Mouse (Mus musculus) heart, embryonic 13.5 days (tissue): ENCODE measurements around the gene Mgat4e. TPM values are rescaled to one million over a fixed set of nuclear protein-coding genes. Genes with fewer than 3 reads are reported as not detected.
"Not testable (repeated sequence)": the region's sequence is repeated elsewhere in the genome, so short reads cannot be mapped to it uniquely, and the experiment has no call there.

Source experiments
- ATAC-seq: fragments of 200-750 bp; cut with Nextera tagmentation; 2 replicates; pipeline ENCODE4 v1.8.0; 2017; ENCODE audit warnings: moderate TSS enrichment; ENCODE audit not compliant: insufficient number of reproducible peaks, low FRiP score, low TSS enrichment; ENCODE audit errors: extremely low read depth
- H3K27ac ChIP-seq: fragments of 300-500 bp; sonication (generic); replicated peaks from 2 replicates; pipeline ENCODE4 v1.5.1; 2015; ENCODE audit warnings: moderate library complexity, mild to moderate bottlenecking, inconsistent platforms
- H3K27me3 ChIP-seq: fragments of 300-500 bp; sonication (generic); replicated peaks from 2 replicates; pipeline ENCODE4 v1.6.1; 2015; ENCODE audit warnings: mild to moderate bottlenecking, inconsistent platforms
- H3K36me3 ChIP-seq: fragments of 300-500 bp; sonication (generic); 2 replicates; pipeline ENCODE4 v1.6.1; 2015; ENCODE audit warnings: mild to moderate bottlenecking, inconsistent platforms
- H3K4me1 ChIP-seq: fragments of 300-500 bp; sonication (generic); 2 replicates; pipeline ENCODE4 v1.6.1; 2015; ENCODE audit warnings: inconsistent platforms
- H3K4me2 ChIP-seq: fragments of 300-500 bp; sonication (generic); 2 replicates; pipeline ENCODE4 v1.6.1; 2015; ENCODE audit warnings: inconsistent platforms, mild to moderate bottlenecking, moderate library complexity
- H3K4me3 ChIP-seq: fragments of 300-500 bp; sonication (generic); 2 replicates; pipeline ENCODE4 v1.5.1; 2015; ENCODE audit warnings: moderate library complexity, mild to moderate bottlenecking, inconsistent platforms
- H3K9ac ChIP-seq: fragments of 300-500 bp; sonication (generic); 2 replicates; pipeline ENCODE4 v1.6.1; 2015; ENCODE audit warnings: inconsistent platforms, mild to moderate bottlenecking, moderate library complexity
- H3K9me3 ChIP-seq: fragments of 300-500 bp; sonication (generic); 2 replicates; pipeline ENCODE4 v1.6.1; 2016; ENCODE audit warnings: inconsistent platforms
- WGBS: fragments of 180-500 bp; shearing (Covaris S2); methylation state at CpG from one replicate; pipeline ENCODE4 v1.1.7; 2015; ENCODE audit warnings: mixed read lengths; 5-methylcytosine and 5-hydroxymethylcytosine counted together
- polyA plus RNA-seq: library from polyadenylated mRNA; unstranded; fragments of >200 nt; fragmentation: Nextera tagmentation; extraction: Ambion mirVana; gene quantifications from 2 replicates; pipeline ENCODE4 v1.2.1, GENCODE M21; 2015

The Mgat4e gene
- polyA plus RNA-seq, 1 experiment from 2014 or later = not detected

GRCm38 (mm10) chr1:134555240-134555870, 5.9 kb upstream of the Mgat4e start:
- Histone ChIP-seq H3K27ac (0 out of 2 replicates have a peak overlapping the region, but pooled peaks have one; percentile 87), H3K9ac (peak overlapping the region; percentile 92), H3K36me3 (no peaks in the 10 kb centered on the region), H3K27me3 (no peaks in the 10 kb centered on the region), H3K9me3 (no peaks in the 10 kb centered on the region), H3K4me2 (peak overlapping the region; percentile 96), H3K4me1 (peaks cover 18% of the 10 kb centered on the region), H3K4me3 (peak overlapping the region; percentile 76)
- WGBS = 27% methylated on average over 13 of the region's 13 CpGs
- ATAC-seq = no peak

DNA sequence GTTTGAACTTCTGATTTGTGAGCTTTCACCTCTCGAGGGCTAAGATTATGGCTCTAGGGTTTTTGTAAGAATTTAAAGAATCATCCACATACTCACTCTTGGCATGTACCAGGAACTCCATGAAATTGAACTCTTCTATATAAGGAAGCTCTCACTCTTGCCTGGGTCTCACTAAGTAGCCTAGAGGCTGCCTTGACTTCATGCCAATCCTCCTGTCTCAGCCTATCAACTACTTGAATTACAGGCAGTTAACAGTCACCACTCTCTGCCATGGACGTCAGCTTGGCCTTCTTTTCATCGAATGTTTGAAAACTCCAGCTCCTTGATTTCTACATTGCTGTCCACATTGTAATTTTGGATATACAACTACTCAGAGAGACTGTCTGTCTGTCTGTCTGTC, 2.9 kb upstream of the Mgat4e start:
- no peak for ATAC-seq
- Histone ChIP-seq H3K27ac (no peak overlapping the region), H3K36me3 (no peaks in the 10 kb centered on the region), H3K9me3 (no peaks in the 10 kb centered on the region), H3K4me2 (no peak overlapping the region), H3K4me3 (no peak overlapping the region), H3K9ac (no peak overlapping the region), H3K4me1 (peaks cover 16% of the 10 kb centered on the region), H3K27me3 (no peaks in the 10 kb centered on the region)
- WGBS = 56% methylated on average over 3 of the region's 3 CpGs

GRCm38 (mm10) chr1:134551869-134552268, 2.4 kb upstream of the Mgat4e start:
- Histone ChIP-seq H3K27me3 (no peaks in the 10 kb centered on the region), H3K27ac (no peak overlapping the region), H3K9me3 (no peaks in the 10 kb centered on the region), H3K9ac (no peak overlapping the region), H3K4me2 (no peak overlapping the region), H3K36me3 (no peaks in the 10 kb centered on the region), H3K4me1 (peaks cover 12% of the 10 kb centered on the region), H3K4me3 (no peak overlapping the region)
- no peak for ATAC-seq
- WGBS = 78% methylated on average over 3 of the region's 3 CpGs

GRCm38 (mm10) chr1:134548231-134548630, 1.3 kb downstream of the Mgat4e start:
- 73% methylated on average over 4 of the region's 4 CpGs for WGBS
- no peaks in the 10 kb centered on the region for H3K4me1 ChIP-seq
- no peak overlapping the region for H3K27ac ChIP-seq
- no peak overlapping the region for H3K4me2 ChIP-seq
- H3K9me3 ChIP-seq = peaks cover 5% of the 10 kb centered on the region
- H3K9ac ChIP-seq = no peak overlapping the region
- H3K27me3 ChIP-seq = no peaks in the 10 kb centered on the region
- H3K36me3 ChIP-seq = no peaks in the 10 kb centered on the region
- no peak overlapping the region for H3K4me3 ChIP-seq
- no peak for ATAC-seq

DNA sequence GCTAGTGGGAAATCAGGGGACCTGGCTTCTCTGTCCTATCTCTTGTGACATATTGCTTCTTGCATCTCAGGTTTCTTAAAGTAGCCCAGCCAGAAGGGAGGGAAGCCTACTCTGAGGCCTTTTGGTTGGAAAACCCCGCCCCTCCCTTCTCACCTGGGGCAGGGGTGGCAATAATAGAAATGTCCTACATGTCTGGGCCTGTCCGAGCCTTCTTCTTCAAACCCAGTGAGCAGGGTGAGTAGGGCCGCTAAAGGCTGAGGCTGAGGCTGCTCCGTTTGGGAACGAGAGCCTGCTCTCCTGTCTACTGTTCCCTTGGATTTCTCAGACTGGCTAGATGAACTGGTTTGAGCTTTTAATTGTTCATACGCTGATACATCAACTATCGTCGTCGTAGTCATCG, 8.9 kb downstream of the Mgat4e start:
- no peak for ATAC-seq
- no peak overlapping the region for H3K9ac ChIP-seq
- H3K4me2 ChIP-seq = no peak overlapping the region
- peaks cover 5% of the 10 kb centered on the region for H3K9me3 ChIP-seq
- H3K36me3 ChIP-seq = no peaks in the 10 kb centered on the region
- H3K27me3 ChIP-seq = no peaks in the 10 kb centered on the region
- no peak overlapping the region for H3K4me3 ChIP-seq
- WGBS = 79% methylated on average over 10 of the region's 10 CpGs
- H3K4me1 ChIP-seq = no peaks in the 10 kb centered on the region
- no peak overlapping the region for H3K27ac ChIP-seq

DNA sequence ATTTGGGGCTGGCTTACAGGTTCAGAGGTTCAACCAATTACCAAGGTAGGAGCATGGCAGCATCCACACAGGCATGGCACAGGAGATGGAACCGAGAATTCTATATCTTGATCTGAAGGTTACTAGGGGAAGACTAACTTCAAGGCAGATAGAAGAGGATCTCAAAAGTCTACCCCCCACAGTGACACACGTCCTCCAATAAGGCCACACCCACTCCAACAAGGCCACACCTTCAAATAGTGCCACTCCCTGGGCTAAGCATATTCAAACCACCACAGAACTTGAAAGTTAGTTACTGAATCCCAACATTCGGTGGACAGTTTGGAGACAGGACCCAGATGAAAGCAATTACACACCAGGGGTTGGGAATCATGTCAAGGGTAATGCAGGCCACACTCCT, 14.0 kb downstream of the Mgat4e start:
- H3K9me3 ChIP-seq = no peaks in the 10 kb centered on the region
- no peaks in the 10 kb centered on the region for H3K4me1 ChIP-seq
- no peaks in the 10 kb centered on the region for H3K27me3 ChIP-seq
- H3K36me3 ChIP-seq = no peaks in the 10 kb centered on the region
- no peak overlapping the region for H3K27ac ChIP-seq
- no peak overlapping the region for H3K4me2 ChIP-seq
- H3K4me3 ChIP-seq = no peak overlapping the region
- H3K9ac ChIP-seq = no peak overlapping the region
- WGBS = 64% methylated on average over 3 of the region's 3 CpGs
- no peak for ATAC-seq

- Histone ChIP-seq H3K27ac (no peak overlapping the region), H3K4me1 (no peaks in the 10 kb centered on the region), H3K4me2 (no peak overlapping the region), H3K4me3 (no peak overlapping the region), H3K9ac (no peak overlapping the region), H3K36me3 (no peaks in the 10 kb centered on the region), H3K27me3 (no peaks in the 10 kb centered on the region), H3K9me3 (no peaks in the 10 kb centered on the region)
- 83% methylated on average over 1 of the region's 1 CpGs for WGBS
- ATAC-seq = no peak
These were observed 14.4 kb downstream of the Mgat4e start for GRCm38 (mm10) chr1:134535054-134535453.

DNA sequence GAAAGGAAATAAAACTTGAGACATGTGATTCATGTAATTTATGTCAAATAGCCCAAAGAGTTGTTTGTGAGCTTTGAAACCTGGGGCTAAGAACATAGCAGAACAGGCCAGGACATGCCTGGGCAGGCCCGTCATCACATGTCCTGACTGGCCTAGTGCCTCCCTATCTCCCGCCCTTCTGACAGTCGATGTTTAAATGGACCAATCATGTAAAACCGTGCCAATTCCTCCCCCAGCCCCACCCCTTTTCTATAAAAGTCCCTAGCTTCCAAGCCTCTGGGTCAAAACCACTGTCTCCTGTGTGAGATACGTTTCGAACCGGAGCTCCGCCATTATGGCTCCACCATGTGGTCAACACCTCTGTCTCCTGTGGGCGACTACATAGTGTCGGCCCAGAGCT, 15.8 kb downstream of the Mgat4e start:
- not testable (repeated sequence) for H3K4me1 ChIP-seq, ATAC-seq, H3K9ac ChIP-seq, H3K4me2 ChIP-seq, H3K36me3 ChIP-seq, H3K27ac ChIP-seq, H3K9me3 ChIP-seq, H3K27me3 ChIP-seq, H3K4me3 ChIP-seq
- WGBS = 88% methylated on average over 10 of the region's 10 CpGs

DNA sequence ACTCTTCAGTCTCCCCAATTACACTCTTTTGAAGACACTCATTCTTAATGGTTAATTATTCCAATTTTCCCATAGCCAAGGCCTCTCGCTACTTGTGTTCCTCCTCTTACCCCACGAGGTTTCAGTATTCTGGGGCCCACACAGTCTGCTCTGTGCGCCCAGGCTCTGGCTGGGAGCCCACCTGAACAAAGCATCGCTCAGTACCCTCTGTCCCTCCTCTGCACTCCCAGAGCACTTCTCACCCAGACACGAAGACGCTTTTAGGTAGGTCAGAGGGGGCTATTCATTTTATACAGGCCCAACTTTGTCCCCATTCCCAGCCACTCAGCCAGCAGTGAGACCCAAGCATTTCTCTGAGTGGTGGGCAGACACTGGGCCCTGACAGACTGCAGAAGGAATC, 18.9 kb downstream of the Mgat4e start:
- 0 out of 2 replicates have a peak overlapping the region, but pooled peaks have one; percentile 19 for H3K9ac ChIP-seq
- no peaks in the 10 kb centered on the region for H3K9me3 ChIP-seq
- ATAC-seq = no peak
- no peaks in the 10 kb centered on the region for H3K27me3 ChIP-seq
- H3K4me1 ChIP-seq = peaks cover 4% of the 10 kb centered on the region; the same call in 1 of the 2 replicates
- no peak overlapping the region for H3K27ac ChIP-seq
- H3K4me2 ChIP-seq = no peak overlapping the region
- H3K36me3 ChIP-seq = no peaks in the 10 kb centered on the region
- 80% methylated on average over 6 of the region's 6 CpGs for WGBS
- H3K4me3 ChIP-seq = no peak overlapping the region

GRCm38 (mm10) chr1:134526752-134527151, 22.7 kb downstream of the Mgat4e start:
- Histone ChIP-seq H3K27me3 (no peaks in the 10 kb centered on the region), H3K27ac (no peak overlapping the region), H3K4me1 (peaks cover 4% of the 10 kb centered on the region; the same call in 1 of the 2 replicates), H3K4me3 (no peak overlapping the region), H3K9me3 (no peaks in the 10 kb centered on the region), H3K36me3 (no peaks in the 10 kb centered on the region), H3K4me2 (no peak overlapping the region; the same call in 1 of the 2 replicates), H3K9ac (no peak overlapping the region)
- WGBS = 44% methylated on average over 6 of the region's 6 CpGs
- no peak for ATAC-seq

DNA sequence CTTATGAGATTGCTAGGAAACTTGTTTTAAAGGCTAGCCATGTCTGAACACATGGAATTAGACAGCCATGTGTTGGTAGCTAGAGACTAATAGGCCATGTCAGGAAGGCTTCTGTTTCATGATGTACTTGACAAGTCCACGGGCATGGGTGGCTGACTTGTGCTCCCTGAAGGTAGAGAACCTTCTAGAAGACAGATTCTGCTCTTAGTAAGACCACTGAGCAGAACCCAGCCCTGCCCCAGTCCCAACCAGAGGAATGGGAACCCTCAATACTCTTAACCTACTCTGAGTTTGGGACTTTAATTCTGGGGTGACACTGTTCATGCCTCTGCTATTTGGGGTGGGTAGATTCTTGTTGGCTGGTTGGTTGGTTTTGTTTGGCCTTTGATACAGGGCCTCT, 24.5 kb downstream of the Mgat4e start:
- 76% methylated on average over 1 of the region's 1 CpGs for WGBS
- no peaks in the 10 kb centered on the region for H3K36me3 ChIP-seq

DNA sequence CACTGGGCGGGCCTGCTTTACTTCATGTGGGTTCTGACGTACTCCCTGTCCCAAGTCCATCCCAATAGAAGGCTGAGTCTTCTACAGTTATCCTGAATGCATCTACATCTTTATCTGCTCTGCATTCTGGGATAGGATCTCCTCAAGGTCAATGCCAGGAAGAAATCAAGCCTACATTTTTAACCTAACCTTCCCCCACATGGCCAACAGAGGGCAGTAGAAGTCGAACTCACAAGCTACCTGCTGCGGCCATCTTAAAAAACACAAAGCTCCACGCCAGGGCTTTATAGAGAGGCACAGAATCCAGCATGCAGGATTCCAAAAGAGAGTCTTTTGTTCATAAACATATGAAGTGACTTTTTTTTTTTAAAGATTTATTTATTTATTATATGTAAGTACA, 25.1 kb downstream of the Mgat4e start:
- Histone ChIP-seq H3K9ac (no peak overlapping the region), H3K4me1 (peaks cover 7% of the 10 kb centered on the region; the same call in 1 of the 2 replicates), H3K4me2 (no peak overlapping the region), H3K36me3 (no peaks in the 10 kb centered on the region), H3K27me3 (no peaks in the 10 kb centered on the region), H3K4me3 (no peak overlapping the region), H3K9me3 (no peaks in the 10 kb centered on the region), H3K27ac (no peak overlapping the region)
- no peak for ATAC-seq
- 59% methylated on average over 5 of the region's 5 CpGs for WGBS

More for the DNA sequence above, 24.5 kb downstream of the Mgat4e start:
- Histone ChIP-seq H3K27me3 (no peaks in the 10 kb centered on the region), H3K9me3 (no peaks in the 10 kb centered on the region), H3K27ac (no peak overlapping the region), H3K4me2 (no peak overlapping the region), H3K9ac (no peak overlapping the region), H3K4me3 (no peak overlapping the region), H3K4me1 (peaks cover 7% of the 10 kb centered on the region; the same call in 1 of the 2 replicates)
- ATAC-seq = no peak
